9 mouse cellular contexts compared by ENCODE assay signal in the genomic region with DNA sequence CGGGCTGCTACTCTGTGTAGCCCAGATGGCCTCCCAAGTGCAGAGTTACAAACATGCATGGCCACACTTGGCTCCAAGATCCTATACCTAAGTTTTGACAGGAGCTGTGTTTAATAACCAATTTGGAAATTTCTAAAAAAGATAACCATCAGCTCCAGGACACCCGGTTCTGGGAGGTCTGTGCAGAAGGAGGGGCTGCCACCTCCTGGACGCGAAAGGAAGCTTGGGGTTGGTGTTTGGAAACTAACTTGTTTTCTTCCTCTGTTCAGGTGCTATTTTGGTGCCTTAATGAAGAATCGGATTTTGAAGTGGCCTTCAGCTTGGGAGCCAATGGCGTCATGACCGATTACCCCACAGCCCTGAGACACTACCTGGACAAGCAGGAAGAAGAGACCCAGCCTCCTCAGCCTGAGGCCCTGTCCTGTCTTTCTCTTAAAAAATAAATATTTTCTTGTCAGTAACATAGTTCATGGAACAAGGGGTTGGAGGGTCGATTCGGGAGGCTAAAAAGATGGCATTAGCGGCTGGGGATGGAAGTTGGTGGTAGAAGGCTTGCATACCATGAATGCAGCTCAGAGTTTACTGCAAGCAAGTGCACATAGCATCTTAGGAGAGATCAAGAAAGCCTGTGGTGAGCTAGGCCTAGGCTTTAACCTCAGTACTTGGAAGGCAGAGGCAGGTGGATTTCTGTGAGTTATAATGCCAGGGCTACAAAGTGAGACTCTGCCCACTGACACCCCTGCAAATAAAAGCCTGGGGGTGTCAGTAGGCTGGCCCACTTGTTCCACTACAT. TPM values are rescaled to one million over a fixed set of nuclear protein-coding genes. Genes with fewer than 3 reads are reported as not detected.
DNase-seq lines count a peak whose midpoint lies in the region; ATAC-seq and TF ChIP-seq lines count a peak whose summit lies in the region.
"Had no signal": no experiment of that assay in that cellular context is flagged by ENCODE, and none has a peak within 500 bp of the region (broad histone marks: within the 10 kb centered on the region; RNA-seq: fewer than 3 reads in every experiment).

No protein-coding gene starts in this region.

- peak overlapping the region; percentile 85 for H3K27ac ChIP-seq in kidney, embryonic 15.5 days
- no peak overlapping the region for H3K27ac ChIP-seq in heart, postnatal 0 days (ENCODE audit: low read depth)
- H3K27ac ChIP-seq in midbrain, embryonic 15.5 days: peak overlapping the region; percentile 91; the same call in 1 of the 2 replicates

- TF ChIP-seq CTCF in heart, postnatal 0 days (IDR thresholded peaks at IDR 0.05; ENCODE audit: low read depth): peak; percentile 24; the same call in 1 of the 2 replicates

- no peak for DNase-seq in kidney, adult 18-20 months
- DNase-seq in T-cell, adult 2 months (ENCODE audit: low spot score): peak; percentile 34
- DNase-seq in heart, postnatal 0 days (ENCODE audit: low spot score): no peak
- DNase-seq in adipocyte (ENCODE audit: low spot score): no peak
- DNase-seq in layer of hippocampus, adult 9-10 months (ENCODE audit: low spot score): no peak
- DNase-seq: adrenal gland, postnatal 25 days had no signal

- WGBS in kidney, embryonic 15.5 days: 78% methylated on average over 10 of the region's 10 CpGs
- WGBS in heart, postnatal 0 days: 76% methylated on average over 10 of the region's 10 CpGs
- WGBS in midbrain, embryonic 15.5 days: 86% methylated on average over 10 of the region's 10 CpGs

- H3K4me2 ChIP-seq in kidney, embryonic 15.5 days: no peak overlapping the region
- H3K4me2 ChIP-seq in heart, postnatal 0 days (ENCODE audit: low read depth, low read length): no peak overlapping the region
- H3K4me2 ChIP-seq in midbrain, embryonic 15.5 days: 0 out of 2 replicates have a peak overlapping the region, but pooled peaks have one; percentile 91

- peaks cover 40% of the 10 kb centered on the region for H3K36me3 ChIP-seq in kidney, embryonic 15.5 days
- peaks cover 19% of the 10 kb centered on the region for H3K36me3 ChIP-seq in heart, postnatal 0 days (replicated peaks; ENCODE audit: control insufficient read depth, insufficient read depth, low read length)
- no peaks in the 10 kb centered on the region; the same call in 1 of the 2 replicates for H3K36me3 ChIP-seq in midbrain, embryonic 15.5 days (replicated peaks)

- no peaks in the 10 kb centered on the region for H3K27me3 ChIP-seq in kidney, embryonic 15.5 days
- H3K27me3 ChIP-seq in heart, postnatal 0 days (ENCODE audit: control insufficient read depth, insufficient read depth, low read length): no peaks in the 10 kb centered on the region
- H3K27me3 ChIP-seq in midbrain, embryonic 15.5 days (replicated peaks): no peaks in the 10 kb centered on the region

- TF ChIP-seq EP300 in heart, postnatal 0 days (IDR thresholded peaks at IDR 0.05; ENCODE audit: low read depth): no peak

- H3K9me3 ChIP-seq in kidney, embryonic 15.5 days (replicated peaks): no peaks in the 10 kb centered on the region
- no peaks in the 10 kb centered on the region for H3K9me3 ChIP-seq in heart, postnatal 0 days (replicated peaks; ENCODE audit: control insufficient read depth, low read length)
- no peaks in the 10 kb centered on the region for H3K9me3 ChIP-seq in midbrain, embryonic 15.5 days

- H3K4me3 ChIP-seq in kidney, embryonic 15.5 days (replicated peaks): no peak overlapping the region
- H3K4me3 ChIP-seq in heart, postnatal 0 days (ENCODE audit: low read depth, low read length): no peak overlapping the region
- H3K4me3 ChIP-seq in midbrain, embryonic 15.5 days: no peak overlapping the region

- peaks cover 37% of the 10 kb centered on the region for H3K4me1 ChIP-seq in kidney, embryonic 15.5 days
- H3K4me1 ChIP-seq in heart, postnatal 0 days (ENCODE audit: control insufficient read depth, insufficient read depth): peaks cover 15% of the 10 kb centered on the region; the same call in 1 of the 2 replicates
- peaks cover 44% of the 10 kb centered on the region for H3K4me1 ChIP-seq in midbrain, embryonic 15.5 days

- no peak overlapping the region for H3K9ac ChIP-seq in kidney, embryonic 15.5 days
- H3K9ac ChIP-seq in heart, postnatal 0 days (replicated peaks; ENCODE audit: low read depth, low read length): no peak overlapping the region
- no peak overlapping the region for H3K9ac ChIP-seq in midbrain, embryonic 15.5 days

- no peak for ATAC-seq in kidney, embryonic 15.5 days (replicated peaks; ENCODE audit: low FRiP score)
- ATAC-seq in heart, postnatal 0 days (ENCODE audit: insufficient read depth, low read depth): no peak
- ATAC-seq in midbrain, embryonic 15.5 days (replicated peaks): no peak
- no peak for ATAC-seq in erythroblast, adult 5-6 weeks (replicated peaks; ENCODE audit: low FRiP score, poor library complexity, severe bottlenecking)

RNA-seq across cellular contexts. Expression of gene Ypel3, which starts 1.4 kb away (rescaled TPM):
- polyA plus RNA-seq in kidney, embryonic 15.5 days (2015; fragmentation: Nextera tagmentation; extraction: Ambion mirVana): 81.5 and 82.2 TPM in 2 replicates
- 88.9 and 146 TPM in 2 replicates for total RNA-seq in heart, postnatal 0 days (2014; rRNA removed; ENCODE audit: low replicate concordance)
- 84.1 and 111 TPM in 2 replicates for polyA plus RNA-seq in heart, postnatal 0 days (2015; fragmentation: Nextera tagmentation; extraction: Ambion mirVana)
- polyA plus RNA-seq in midbrain, embryonic 15.5 days (2015; fragmentation: Nextera tagmentation; extraction: Ambion mirVana): 201 and 224 TPM in 2 replicates
- 752 and 763 TPM in 2 replicates for total RNA-seq in erythroblast, adult 5-6 weeks (2015; ENCODE audit: low replicate concordance)
- total RNA-seq in erythroblast, adult 5-6 weeks (2017; ENCODE audit: low replicate concordance): 364 and 550 TPM in 2 replicates

RNA-seq across cellular contexts. Expression of gene Tbx6, which starts 5.9 kb away (rescaled TPM):
- polyA plus RNA-seq in kidney, embryonic 15.5 days (2015; fragmentation: Nextera tagmentation; extraction: Ambion mirVana): 0.37 and 0.51 TPM in 2 replicates
- 0.23 and 1.3 TPM in 2 replicates for total RNA-seq in heart, postnatal 0 days (2014; rRNA removed; ENCODE audit: low replicate concordance)
- polyA plus RNA-seq in heart, postnatal 0 days (2015; fragmentation: Nextera tagmentation; extraction: Ambion mirVana): 0.07 TPM in 1 of 2 replicates, not detected in the other
- polyA plus RNA-seq in midbrain, embryonic 15.5 days (2015; fragmentation: Nextera tagmentation; extraction: Ambion mirVana): 0.37 and 0.57 TPM in 2 replicates
- 28.8 and 31.9 TPM in 2 replicates for total RNA-seq in erythroblast, adult 5-6 weeks (2015; ENCODE audit: low replicate concordance)
- 12.3 and 23.2 TPM in 2 replicates for total RNA-seq in erythroblast, adult 5-6 weeks (2017; ENCODE audit: low replicate concordance)

RNA-seq across cellular contexts. Expression of gene Gdpd3, which starts 9.2 kb away (rescaled TPM):
- polyA plus RNA-seq in kidney, embryonic 15.5 days (2015; fragmentation: Nextera tagmentation; extraction: Ambion mirVana): 1.8 and 1.9 TPM in 2 replicates
- 7.3 and 7.9 TPM in 2 replicates for total RNA-seq in heart, postnatal 0 days (2014; rRNA removed; ENCODE audit: low replicate concordance)
- 0.69 and 0.77 TPM in 2 replicates for polyA plus RNA-seq in heart, postnatal 0 days (2015; fragmentation: Nextera tagmentation; extraction: Ambion mirVana)
- 2.2 and 2.3 TPM in 2 replicates for polyA plus RNA-seq in midbrain, embryonic 15.5 days (2015; fragmentation: Nextera tagmentation; extraction: Ambion mirVana)
- 5.6 TPM in 1 of 2 replicates, not detected in the other for total RNA-seq in erythroblast, adult 5-6 weeks (2015; ENCODE audit: low replicate concordance)
- 5.4 and 7.2 TPM in 2 replicates for total RNA-seq in erythroblast, adult 5-6 weeks (2017; ENCODE audit: low replicate concordance)

RNA-seq across cellular contexts. Expression of gene Mapk3, which starts 16.0 kb away (rescaled TPM):
- 63.8 and 73.2 TPM in 2 replicates for polyA plus RNA-seq in kidney, embryonic 15.5 days (2015; fragmentation: Nextera tagmentation; extraction: Ambion mirVana)
- total RNA-seq in heart, postnatal 0 days (2014; rRNA removed; ENCODE audit: low replicate concordance): 59.2 and 69.4 TPM in 2 replicates
- polyA plus RNA-seq in heart, postnatal 0 days (2015; fragmentation: Nextera tagmentation; extraction: Ambion mirVana): 51.9 and 53.0 TPM in 2 replicates
- 110 and 111 TPM in 2 replicates for polyA plus RNA-seq in midbrain, embryonic 15.5 days (2015; fragmentation: Nextera tagmentation; extraction: Ambion mirVana)
- 46.1 and 51.8 TPM in 2 replicates for total RNA-seq in erythroblast, adult 5-6 weeks (2015; ENCODE audit: low replicate concordance)
- 10.9 and 19.4 TPM in 2 replicates for total RNA-seq in erythroblast, adult 5-6 weeks (2017; ENCODE audit: low replicate concordance)

RNA-seq across cellular contexts. Expression of gene Ppp4c, which starts 16.9 kb away (rescaled TPM):
- polyA plus RNA-seq in kidney, embryonic 15.5 days (2015; fragmentation: Nextera tagmentation; extraction: Ambion mirVana): 257 and 272 TPM in 2 replicates
- 93.7 and 118 TPM in 2 replicates for total RNA-seq in heart, postnatal 0 days (2014; rRNA removed; ENCODE audit: low replicate concordance)
- 75.8 and 77.4 TPM in 2 replicates for polyA plus RNA-seq in heart, postnatal 0 days (2015; fragmentation: Nextera tagmentation; extraction: Ambion mirVana)
- 191 and 192 TPM in 2 replicates for polyA plus RNA-seq in midbrain, embryonic 15.5 days (2015; fragmentation: Nextera tagmentation; extraction: Ambion mirVana)
- 46.7 and 84.9 TPM in 2 replicates for total RNA-seq in erythroblast, adult 5-6 weeks (2015; ENCODE audit: low replicate concordance)
- total RNA-seq in erythroblast, adult 5-6 weeks (2017; ENCODE audit: low replicate concordance): 43.5 and 62.7 TPM in 2 replicates
